Mouse (Mus musculus): ENCODE data around the gene Vinac1. TPM values are rescaled to one million over a fixed set of nuclear protein-coding genes. Genes with fewer than 3 reads are reported as not detected.
A peak's percentile ranks its signal among the peaks of the same experiment; 100 is the strongest.

Gene Vinac1
- not detected for total RNA-seq (2021)

GRCm38 (mm10) chr2:129047811-129048210 is at the start of gene Vinac1:
Vinac1 (minus strand) TSS chr2:129048172.
- intact Hi-C loops (cut with DNase I): no loop called here

GRCm38 (mm10) chr2:129093926-129094724 is 46.2 kb upstream of the Vinac1 start:
- no peak for DNase-seq (ENCODE audit: low spot score)
- intact Hi-C loops (cut with DNase I): no loop called here

More at GRCm38 (mm10) chr2:129047811-129048210, at the start of gene Vinac1:
- no peak for DNase-seq (ENCODE audit: low spot score)

GRCm38 (mm10) chr2:129092810-129093209 is 44.8 kb upstream of the Vinac1 start:
- intact Hi-C loops (cut with DNase I): no loop called here
- no peak for DNase-seq (ENCODE audit: low spot score)

- no peak for DNase-seq (ENCODE audit: low spot score)
- intact Hi-C loops (cut with DNase I): no loop called here
Measured at GRCm38 (mm10) chr2:129090370-129090769, 42.4 kb upstream of the Vinac1 start.

- intact Hi-C loops (cut with DNase I): no loop called here
- DNase-seq (ENCODE audit: low spot score): no peak
Measured at GRCm38 (mm10) chr2:129087520-129087919, 39.5 kb upstream of the Vinac1 start.

GRCm38 (mm10) chr2:129084959-129085358 is 37.0 kb upstream of the Vinac1 start:
- intact Hi-C loops (cut with DNase I): loop anchor here (1.0 to 5.0 kb wide), 2 partner anchors 78 to 136 kb away; no protein-coding TSS in a partner anchor
- no peak for DNase-seq (ENCODE audit: low spot score)

- intact Hi-C loops (cut with DNase I): loop anchor here (5.0 kb wide), 1 partner anchor 76 kb away; no protein-coding TSS in a partner anchor
- DNase-seq (ENCODE audit: low spot score): no peak
Measured at GRCm38 (mm10) chr2:129083514-129083913, 35.5 kb upstream of the Vinac1 start.

GRCm38 (mm10) chr2:129081097-129081496 is 33.1 kb upstream of the Vinac1 start:
- DNase-seq (ENCODE audit: low spot score): no peak

GRCm38 (mm10) chr2:129079194-129079593 is 31.2 kb upstream of the Vinac1 start:
- no peak for DNase-seq (ENCODE audit: low spot score)
- intact Hi-C loops (cut with DNase I): loop anchor here (5.0 kb wide), 1 partner anchor 178 kb away; no protein-coding TSS in a partner anchor

More at GRCm38 (mm10) chr2:129081097-129081496, 33.1 kb upstream of the Vinac1 start:
- intact Hi-C loops (cut with DNase I): loop anchor here (5.0 kb wide), 1 partner anchor 74 kb away; no protein-coding TSS in a partner anchor

GRCm38 (mm10) chr2:129078313-129078712 is 30.3 kb upstream of the Vinac1 start:
- no peak for DNase-seq (ENCODE audit: low spot score)
- intact Hi-C loops (cut with DNase I): loop anchor here (5.0 kb wide), 1 partner anchor 179 kb away; no protein-coding TSS in a partner anchor

GRCm38 (mm10) chr2:129070296-129070695 is 22.3 kb upstream of the Vinac1 start:
- intact Hi-C loops (cut with DNase I): no loop called here
- DNase-seq (ENCODE audit: low spot score): no peak

GRCm38 (mm10) chr2:129066326-129066725 is 18.4 kb upstream of the Vinac1 start:
- intact Hi-C loops (cut with DNase I): loop anchor here (5.0 kb wide), 2 partner anchors 99 to 119 kb away; partner anchors contain the start of genes Gm10762 and Zc3h6
- DNase-seq (ENCODE audit: low spot score): peak; percentile 26

GRCm38 (mm10) chr2:129065437-129066282 is 17.7 kb upstream of the Vinac1 start, which contains the start of gene Ttl:
Ttl (plus strand) TSS chr2:129065942.
- peak; percentile 61 for DNase-seq (ENCODE audit: low spot score)
- intact Hi-C loops (cut with DNase I): loop anchor here (5.0 kb wide), 2 partner anchors 98 to 118 kb away; partner anchors contain the start of genes Gm10762 and Zc3h6

GRCm38 (mm10) chr2:129061456-129062059 is 13.6 kb upstream of the Vinac1 start:
- intact Hi-C loops (cut with DNase I): no loop called here
- no peak for DNase-seq (ENCODE audit: low spot score)

- DNase-seq (ENCODE audit: low spot score): no peak
- intact Hi-C loops (cut with DNase I): no loop called here
Measured at GRCm38 (mm10) chr2:129057920-129058361, 10.0 kb upstream of the Vinac1 start.

GRCm38 (mm10) chr2:129057256-129057655 is 9.3 kb upstream of the Vinac1 start:
- intact Hi-C loops (cut with DNase I): no loop called here
- no peak for DNase-seq (ENCODE audit: low spot score)

GRCm38 (mm10) chr2:129056597-129056996 is 8.6 kb upstream of the Vinac1 start:
- no peak for DNase-seq (ENCODE audit: low spot score)
- intact Hi-C loops (cut with DNase I): no loop called here

- intact Hi-C loops (cut with DNase I): no loop called here
- no peak for DNase-seq (ENCODE audit: low spot score)
Measured at GRCm38 (mm10) chr2:129055741-129056140, 7.8 kb upstream of the Vinac1 start.

GRCm38 (mm10) chr2:129052451-129052983 is 4.5 kb upstream of the Vinac1 start:
- DNase-seq (ENCODE audit: low spot score): no peak
- intact Hi-C loops (cut with DNase I): no loop called here

- DNase-seq (ENCODE audit: low spot score): no peak
- intact Hi-C loops (cut with DNase I): no loop called here
Measured at GRCm38 (mm10) chr2:129046846-129047196, 1.2 kb downstream of the Vinac1 start.

All from heart, postnatal 25 days (tissue).